Mouse (Mus musculus): ENCODE data around the gene Tbcb.
"Not testable (repeated sequence)": the region's sequence is repeated elsewhere in the genome, so short reads cannot be mapped to it uniquely, and the experiment has no call there.

Tbcb gene

GRCm38 (mm10) chr7:30221433-30221832, 10.6 kb downstream of the Tbcb start:
- DNase-seq, result no peak

GRCm38 (mm10) chr7:30220008-30220356, 12.1 kb downstream of the Tbcb start:
- peak; percentile 51 to 54 for DNase-seq

DNA sequence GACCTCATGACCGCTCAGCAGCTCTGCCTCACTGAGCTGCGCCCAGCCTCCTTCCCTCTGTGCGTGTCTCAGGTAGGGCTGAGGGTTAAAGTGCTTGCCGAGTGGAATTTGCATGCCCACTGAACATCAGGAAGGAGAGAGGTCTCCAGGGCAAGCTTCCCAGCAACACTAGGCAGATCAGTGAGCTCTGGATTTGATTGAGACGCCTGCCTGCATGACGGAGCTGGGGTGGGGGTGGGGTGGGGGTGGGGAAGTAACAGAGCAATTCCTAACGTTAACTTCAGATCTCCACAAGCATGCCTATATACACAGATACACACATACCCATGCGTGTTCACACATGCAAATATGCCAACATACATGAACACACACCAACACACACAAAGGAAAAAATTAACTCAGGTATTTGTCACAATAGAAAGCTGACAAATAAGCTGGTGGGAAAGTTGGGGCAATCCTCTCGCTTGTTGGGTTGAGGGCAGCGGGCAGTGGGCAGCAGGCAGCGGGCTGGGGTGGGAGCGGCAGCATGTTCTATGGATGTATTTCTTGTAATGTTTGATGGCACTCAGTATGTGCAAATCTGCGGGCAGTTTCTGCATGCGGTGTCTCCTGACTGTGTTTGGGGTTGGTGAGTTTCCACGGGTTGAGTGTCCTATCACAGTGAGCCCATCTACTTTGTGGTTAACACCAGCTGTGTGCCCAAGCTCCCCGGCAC, 12.6 kb downstream of the Tbcb start:
- DNase-seq, result peak; percentile 70 to 76

- no peak for DNase-seq
Observed at GRCm38 (mm10) chr7:30217277-30217676, 14.8 kb downstream of the Tbcb start.

DNA sequence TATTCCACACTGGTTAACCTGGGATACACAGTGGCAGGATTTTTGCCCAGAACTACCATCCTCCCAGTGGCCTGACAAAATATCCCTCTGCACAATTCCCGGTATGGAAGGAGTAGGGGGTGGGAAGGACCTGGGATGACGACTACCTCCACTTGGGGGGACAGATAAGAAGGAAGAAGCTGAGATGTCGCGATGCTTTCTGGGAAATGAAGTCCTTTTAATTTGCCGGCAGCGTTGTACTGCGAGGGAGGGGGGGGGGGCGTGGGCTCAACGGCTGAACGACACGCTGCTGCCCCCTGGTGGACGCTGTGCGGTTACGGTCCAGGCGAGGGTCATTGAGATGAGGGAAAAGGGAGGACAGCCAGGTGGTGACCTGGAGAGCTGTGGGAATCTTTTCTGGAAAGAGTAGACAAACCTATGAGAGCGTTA, 15.3 kb downstream of the Tbcb start:
- peak; percentile 62 to 67 for DNase-seq

- DNase-seq, result peak; percentile 58 to 76
Observed at GRCm38 (mm10) chr7:30215875-30216274, 16.2 kb downstream of the Tbcb start.

DNA sequence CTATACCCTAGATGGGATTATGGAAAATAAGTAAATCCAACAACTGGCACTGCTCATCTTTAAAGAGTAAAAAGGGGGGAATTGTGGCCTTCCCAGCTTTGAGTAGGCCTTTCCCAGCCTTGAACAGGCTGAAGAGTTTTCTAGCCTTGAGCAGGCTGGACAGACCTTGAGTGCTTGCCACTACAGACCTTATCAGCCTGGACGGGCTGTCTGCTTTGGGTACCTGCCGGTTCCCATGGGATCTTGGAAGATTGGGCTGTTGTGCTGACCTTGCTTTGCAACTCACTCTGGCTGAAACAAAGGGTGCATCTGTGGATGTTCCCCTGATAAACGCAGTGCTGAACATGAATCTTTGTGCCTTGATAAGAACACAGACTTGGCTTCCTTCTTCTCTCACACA, 18.2 kb downstream of the Tbcb start:
- no peak for DNase-seq

GRCm38 (mm10) chr7:30211025-30211424, 21.0 kb downstream of the Tbcb start:
- DNase-seq, result no peak

DNA sequence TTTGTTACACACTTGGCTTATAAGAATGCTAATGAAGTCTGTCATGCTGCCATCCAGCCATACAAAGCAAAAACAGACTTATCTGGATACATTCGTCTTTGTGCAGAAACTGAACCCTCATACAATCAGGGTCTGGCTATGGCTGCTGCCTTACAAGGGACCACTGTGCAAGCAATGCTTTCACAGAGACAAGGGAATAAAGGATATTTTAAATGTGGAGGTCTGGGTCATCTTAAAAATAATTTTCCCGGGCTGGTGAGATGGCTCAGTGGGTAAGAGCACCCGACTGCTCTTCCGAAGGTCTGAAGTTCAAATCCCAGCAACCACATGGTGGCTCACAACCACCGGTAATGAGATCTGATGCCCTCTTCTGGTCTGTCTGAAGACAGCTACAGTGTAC, 25.7 kb downstream of the Tbcb start:
- not testable (repeated sequence) for DNase-seq

DNA sequence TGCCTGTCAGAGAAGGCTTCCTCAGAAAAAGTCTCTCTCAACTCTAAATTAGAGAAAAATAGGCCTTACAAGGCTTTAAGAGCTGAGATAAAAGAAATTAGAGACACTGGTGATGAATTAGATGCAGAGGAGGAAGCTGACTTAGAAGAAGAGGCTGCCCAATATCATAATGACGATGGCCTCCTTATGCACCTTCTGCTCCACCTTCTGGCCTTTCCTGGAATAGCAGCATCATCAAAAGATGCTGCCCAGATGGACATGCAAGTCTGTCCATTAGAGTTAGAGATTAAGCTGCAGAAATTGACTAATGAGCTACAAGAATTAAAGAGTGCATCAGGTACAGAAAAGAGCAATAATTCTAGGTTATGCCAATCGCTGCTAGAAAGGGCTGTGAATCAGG, 26.7 kb downstream of the Tbcb start:
- peak; percentile 55 to 79 for DNase-seq

- DNase-seq, result no peak
Observed at GRCm38 (mm10) chr7:30204380-30204779, 27.7 kb downstream of the Tbcb start.

GRCm38 (mm10) chr7:30202895-30203690, 29.0 kb downstream of the Tbcb start:
- no peak for DNase-seq

DNA sequence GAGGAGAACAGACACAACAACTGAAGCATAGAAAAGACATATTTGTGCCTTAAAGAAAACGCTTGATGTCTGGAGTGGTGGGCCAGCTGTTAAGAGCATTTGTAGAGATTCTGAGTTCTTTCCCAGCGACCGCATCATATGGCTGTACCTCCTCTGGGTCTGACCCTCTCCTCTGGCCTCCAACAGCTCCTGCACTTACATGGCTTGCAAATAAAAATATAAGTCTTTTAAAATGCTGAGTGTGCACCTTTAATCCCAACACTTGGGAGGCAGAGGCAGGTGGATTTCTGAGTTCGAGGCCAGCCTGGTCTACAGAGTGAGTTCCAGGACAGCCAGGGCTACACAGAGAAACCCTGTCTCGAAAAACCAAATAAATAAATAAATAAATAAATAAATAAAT, 31.4 kb downstream of the Tbcb start:
- DNase-seq, result not testable (repeated sequence)

DNA sequence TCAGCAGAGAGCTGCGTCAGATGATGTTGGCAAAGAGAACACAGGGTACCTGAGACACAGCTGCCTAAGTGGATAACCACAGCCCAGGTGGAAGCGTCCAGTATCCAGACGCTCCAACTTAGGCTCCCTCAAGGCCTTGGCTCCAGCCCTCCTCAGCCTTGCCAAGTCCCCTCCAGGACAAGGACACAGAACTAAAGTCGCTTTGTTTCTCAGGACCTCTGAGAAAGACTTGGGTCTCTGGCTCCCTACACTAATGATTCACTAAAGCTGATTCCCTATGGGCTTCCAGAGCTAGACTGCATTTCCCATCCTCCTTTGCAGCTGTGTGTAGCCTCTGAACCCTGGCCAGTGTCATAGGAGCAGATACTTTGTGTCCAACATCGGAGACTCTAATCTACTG, 31.9 kb downstream of the Tbcb start:
- DNase-seq, result no peak

DNA sequence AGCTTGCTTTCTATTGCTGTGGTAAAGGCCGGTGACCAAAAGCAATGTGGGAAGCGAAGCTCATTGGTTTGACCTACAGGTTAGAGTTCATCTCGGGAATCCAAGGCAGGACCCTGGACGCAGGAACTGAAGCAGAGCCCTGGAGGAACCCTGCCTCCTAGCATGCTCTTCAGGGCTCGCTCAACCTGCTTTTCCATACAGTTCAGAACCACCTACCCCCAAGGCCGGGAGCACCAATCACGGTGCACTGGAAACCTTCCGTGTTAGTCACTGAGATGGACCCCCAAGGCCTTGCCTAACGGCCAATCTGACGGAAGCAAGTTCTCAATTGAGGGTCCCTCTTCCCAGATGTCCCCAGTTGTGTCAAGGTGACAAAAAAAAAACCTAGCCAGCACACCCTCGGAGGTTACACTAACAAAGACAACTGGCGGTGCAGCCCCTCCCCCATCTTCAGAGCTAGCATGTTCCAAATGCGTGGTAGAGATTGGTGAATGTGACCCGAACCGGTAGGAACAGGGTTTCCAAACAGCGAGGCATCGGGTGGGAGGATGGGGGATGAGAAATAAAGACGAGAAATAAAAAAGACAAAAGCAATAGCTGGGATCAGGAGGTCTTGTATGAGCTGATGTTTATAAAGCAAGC, 32.5 kb downstream of the Tbcb start:
- DNase-seq, result no peak

GRCm38 (mm10) chr7:30198481-30198971, 33.5 kb downstream of the Tbcb start, which contains the start of gene Capns1:
Gene Capns1 (minus strand): TSS chr7:30198811.
- peak; percentile 58 to 61 for DNase-seq

DNA sequence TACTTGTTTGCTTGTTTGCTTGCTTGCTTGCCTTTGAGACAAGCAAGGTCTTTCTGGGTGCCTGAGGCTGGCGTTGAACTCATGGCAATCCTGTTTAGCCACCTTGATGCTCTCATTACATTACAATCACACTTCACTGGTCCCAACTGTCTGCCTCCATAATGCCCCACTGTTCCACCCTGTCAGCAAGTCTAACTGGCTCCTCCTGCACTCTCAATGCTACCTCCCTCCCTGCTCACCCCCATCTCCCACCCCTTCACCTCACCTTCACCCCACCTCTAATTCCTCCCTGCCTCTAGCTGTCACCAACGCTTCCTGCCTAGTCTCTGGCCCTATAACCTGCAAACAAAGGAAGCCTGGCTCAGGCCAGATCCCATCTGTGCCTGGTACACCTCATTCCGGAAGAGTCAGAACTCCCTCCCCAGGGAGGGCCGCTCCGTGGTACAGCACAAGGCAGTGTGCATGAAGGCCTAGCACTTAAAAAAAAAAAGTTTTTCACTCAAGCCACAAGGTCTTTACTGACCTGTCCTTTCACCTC, 34.4 kb downstream of the Tbcb start:
- no peak for DNase-seq

DNA sequence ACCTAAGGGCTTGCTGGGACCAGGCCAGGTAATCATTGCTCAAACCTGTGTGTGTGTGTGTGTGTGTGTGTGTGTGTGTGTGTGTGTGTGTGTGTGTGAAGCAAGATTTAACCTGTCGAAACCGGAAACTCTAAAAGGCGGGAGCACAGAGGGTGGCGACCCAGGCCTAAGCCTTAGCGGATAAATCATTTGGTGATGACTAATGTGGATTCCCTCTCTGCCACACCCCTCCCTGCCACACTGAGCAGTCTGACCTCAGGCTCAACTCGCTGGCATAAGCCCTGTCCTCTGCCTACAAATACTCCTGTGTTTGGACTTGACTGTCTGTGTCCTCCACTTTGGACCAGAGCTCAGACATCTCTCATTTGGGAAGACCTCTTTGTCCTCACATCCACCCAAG, 35.9 kb downstream of the Tbcb start:
- DNase-seq, result no peak

GRCm38 (mm10) chr7:30195461-30195860, 36.6 kb downstream of the Tbcb start:
- DNase-seq, result no peak

DNA sequence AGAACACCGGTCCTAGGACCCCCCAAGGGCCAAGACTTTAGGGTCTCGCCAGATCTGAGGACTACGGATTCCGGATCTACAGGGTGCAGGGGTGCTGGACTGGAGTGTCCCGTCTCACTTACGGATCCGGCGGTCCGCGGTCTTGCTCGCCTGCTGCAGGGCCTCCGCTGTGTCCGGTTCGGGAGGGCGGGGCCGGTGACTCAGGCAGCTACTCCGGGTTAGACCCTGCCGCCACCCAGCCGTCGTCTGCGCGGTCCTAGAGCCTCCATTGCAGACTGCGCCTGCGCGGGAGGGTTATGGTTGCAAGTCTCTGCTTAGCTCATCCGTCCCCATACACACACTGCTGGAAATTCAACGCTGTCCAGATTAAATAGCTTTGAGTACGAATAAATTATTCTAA, 37.2 kb downstream of the Tbcb start:
- DNase-seq, result peak; percentile 94 to 95

GRCm38 (mm10) chr7:30194101-30194831, 37.8 kb downstream of the Tbcb start:
- peak in 1 of 2 experiments; percentile 30 for DNase-seq

DNA sequence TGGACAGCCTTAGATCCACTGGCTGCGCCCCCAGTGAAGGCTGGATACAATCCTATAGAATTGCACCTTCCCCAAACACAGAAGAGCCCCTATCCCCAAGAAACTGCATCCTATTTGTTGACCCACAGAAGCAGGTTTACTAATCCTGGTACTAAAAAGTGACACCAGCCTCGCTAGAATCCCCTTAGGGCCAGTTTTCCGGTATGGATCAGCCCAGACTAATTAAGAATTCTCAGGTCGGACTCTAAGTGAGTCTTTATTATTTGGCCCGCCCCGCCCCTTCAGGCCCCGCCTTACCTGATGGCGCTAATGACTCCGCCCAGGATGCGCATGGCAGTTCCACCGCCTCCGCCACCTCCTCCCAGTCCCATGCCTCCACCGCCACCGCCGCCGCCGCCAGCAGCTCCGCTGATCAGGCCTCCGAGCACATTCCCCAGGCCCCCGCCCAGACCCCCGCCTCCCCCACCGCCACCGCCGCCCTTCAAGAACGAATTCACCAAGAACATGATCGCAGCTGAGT, 38.4 kb downstream of the Tbcb start:
- peak; percentile 80 to 86 for DNase-seq
